Mouse (Mus musculus): ENCODE measurements around the gene Pdilt.

GRCm38 (mm10) chr7:119519163-119519562 lies 4.1 kb downstream of the Pdilt start, which contains the start of gene Acsm5:
- TF ChIP-seq POLR2A (IDR thresholded peaks at IDR 0.05; ENCODE audit: borderline replicate concordance, insufficient read depth, low read length) (no peak), CTCF (IDR thresholded peaks at IDR 0.05; ENCODE audit: borderline replicate concordance, insufficient read depth, low read depth, low read length) (no peak)

Measured in cerebellum, adult 2 months (tissue).